Mouse (Mus musculus) forebrain, embryonic 12.5 days (tissue): ENCODE measurements around the gene Dtx2. TPM values are rescaled to one million over a fixed set of nuclear protein-coding genes. Genes with fewer than 3 reads are reported as not detected.

ENCODE experiments used
- ATAC-seq: fragments of 200-750 bp; cut with Nextera tagmentation; 2 replicates; pipeline ENCODE4 v1.8.0; 2017; ENCODE audit warnings: moderate TSS enrichment; ENCODE audit not compliant: low FRiP score
- H3K27ac ChIP-seq: fragments of 300-500 bp; sonication (generic); 2 replicates; pipeline ENCODE4 v1.5.1; 2016; ENCODE audit warnings: mild to moderate bottlenecking
- H3K27me3 ChIP-seq: fragments of 300-500 bp; sonication (generic); 2 replicates; pipeline ENCODE4 v1.6.1; 2016; ENCODE audit warnings: mild to moderate bottlenecking
- H3K36me3 ChIP-seq: fragments of 300-500 bp; sonication (generic); replicated peaks from 2 replicates; pipeline ENCODE4 v1.6.1; 2016; ENCODE audit warnings: mild to moderate bottlenecking
- H3K4me1 ChIP-seq: fragments of 300-500 bp; sonication (generic); 2 replicates; pipeline ENCODE4 v1.6.1; 2016
- H3K4me2 ChIP-seq: fragments of 300-500 bp; sonication (generic); 2 replicates; pipeline ENCODE4 v1.6.1; 2016; ENCODE audit warnings: mild to moderate bottlenecking, moderate library complexity
- H3K4me3 ChIP-seq: fragments of 300-500 bp; sonication (generic); replicated peaks from 2 replicates; pipeline ENCODE4 v1.5.1; 2016; ENCODE audit warnings: mild to moderate bottlenecking
- H3K9ac ChIP-seq: fragments of 300-500 bp; sonication (generic); 2 replicates; pipeline ENCODE4 v1.6.1; 2016; ENCODE audit warnings: mild to moderate bottlenecking
- H3K9me3 ChIP-seq: fragments of 300-500 bp; sonication (generic); 2 replicates; pipeline ENCODE4 v1.6.1; 2016
- WGBS: fragments of 180-500 bp; shearing (Covaris S2); methylation state at CpG from one replicate; pipeline ENCODE4 v1.1.7; 2016; 5-methylcytosine and 5-hydroxymethylcytosine counted together
- polyA plus RNA-seq: library from polyadenylated mRNA; unstranded; fragments of >200 nt; fragmentation: Nextera tagmentation; extraction: Ambion mirVana; gene quantifications from 2 replicates; pipeline ENCODE4 v1.2.1, GENCODE M21; 2016

Gene Dtx2
- polyA plus RNA-seq, 1 experiment from 2014 or later, result 29.7 TPM

DNA sequence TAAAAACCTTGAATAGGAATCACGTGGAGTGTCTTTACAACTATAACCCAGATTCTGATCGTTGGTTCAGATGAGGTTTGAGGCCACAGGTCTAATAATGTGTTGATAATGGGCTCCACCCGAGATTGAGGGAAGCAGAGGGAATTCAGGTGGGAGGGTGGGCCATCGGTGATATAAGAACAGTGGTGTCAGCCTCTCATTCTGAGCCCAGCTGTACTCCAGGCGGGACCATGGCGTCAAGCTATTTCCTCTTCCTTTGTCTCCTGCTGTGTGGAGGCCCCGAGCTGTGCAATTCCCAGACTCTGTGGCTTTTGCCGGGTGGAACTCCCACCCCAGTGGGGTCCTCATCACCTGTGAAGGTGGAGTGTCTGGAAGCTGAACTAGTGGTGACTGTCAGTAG is 14.7 kb upstream of the Dtx2 start, which contains the start of gene Zp3:
Gene Zp3, plus strand, starts transcription at position 196 of the 400 bp plus-strand sequence.
- 86% methylated on average over 8 of the region's 8 CpGs for WGBS
- Histone ChIP-seq H3K4me1 (no peaks in the 10 kb centered on the region), H3K9ac (no peak within 1 kb of the TSS), H3K27ac (no peak within 1 kb of the TSS), H3K4me2 (no peak within 1 kb of the TSS), H3K27me3 (no peaks in the 10 kb centered on the region), H3K4me3 (no peak within 1 kb of the TSS), H3K9me3 (no peaks in the 10 kb centered on the region), H3K36me3 (no peaks in the 10 kb centered on the region)
- ATAC-seq, result no peak

DNA sequence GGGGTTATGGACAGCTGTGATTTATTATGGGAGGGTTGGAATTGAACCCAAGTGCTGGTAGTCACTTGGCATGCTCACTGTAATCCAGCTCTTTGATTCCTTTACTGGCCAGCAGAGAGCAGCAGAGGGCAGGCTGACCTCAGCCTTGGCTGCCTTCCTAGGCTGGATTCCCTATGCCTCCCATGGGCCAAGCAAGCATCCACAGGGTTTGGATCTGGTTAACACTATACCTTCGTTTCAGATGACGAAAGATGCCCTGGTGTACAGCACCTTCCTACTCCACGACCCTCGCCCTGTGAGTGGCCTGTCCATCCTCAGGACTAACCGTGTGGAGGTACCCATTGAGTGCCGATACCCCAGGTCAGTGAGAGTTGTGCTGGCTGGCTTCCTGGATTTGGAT is 12.2 kb upstream of the Dtx2 start:
- Histone ChIP-seq H3K9me3 (no peaks in the 10 kb centered on the region), H3K4me1 (no peaks in the 10 kb centered on the region), H3K36me3 (no peaks in the 10 kb centered on the region), H3K4me3 (no peak overlapping the region), H3K27me3 (no peaks in the 10 kb centered on the region), H3K27ac (no peak overlapping the region), H3K4me2 (no peak overlapping the region), H3K9ac (no peak overlapping the region)
- no peak; the same call in 1 of the 2 replicates for ATAC-seq
- WGBS, result 41% methylated on average over 6 of the region's 6 CpGs

DNA sequence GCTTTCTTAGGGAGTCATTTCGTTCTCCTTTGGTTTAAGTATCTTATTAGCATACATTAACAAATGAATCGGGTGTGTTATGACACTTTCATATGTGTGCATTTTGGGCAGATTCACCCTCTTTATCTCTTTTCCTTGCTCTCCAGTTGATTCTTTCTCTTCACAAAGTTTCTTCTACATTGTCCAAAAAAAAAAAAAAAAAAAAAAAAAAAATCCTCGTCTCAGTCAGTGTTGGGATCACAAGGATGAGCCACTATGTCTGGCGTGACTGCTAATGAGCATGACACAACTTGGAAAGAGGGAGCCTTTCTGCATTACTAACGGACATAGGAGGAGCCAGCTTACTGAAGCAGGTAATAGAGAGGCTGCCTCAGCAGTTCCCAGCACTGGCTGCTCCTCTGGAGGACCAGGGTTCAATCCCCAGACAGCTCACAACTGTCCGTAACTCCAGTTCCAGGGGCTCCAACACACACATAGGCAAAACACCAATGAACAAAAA is 10.0 kb upstream of the Dtx2 start:
- Histone ChIP-seq H3K9me3 (no peaks in the 10 kb centered on the region), H3K27me3 (no peaks in the 10 kb centered on the region), H3K27ac (no peak overlapping the region), H3K9ac (no peak overlapping the region), H3K4me2 (no peak overlapping the region), H3K36me3 (no peaks in the 10 kb centered on the region), H3K4me3 (no peak overlapping the region), H3K4me1 (no peaks in the 10 kb centered on the region)
- no peak for ATAC-seq
- 64% methylated on average over 6 of the region's 6 CpGs for WGBS

DNA sequence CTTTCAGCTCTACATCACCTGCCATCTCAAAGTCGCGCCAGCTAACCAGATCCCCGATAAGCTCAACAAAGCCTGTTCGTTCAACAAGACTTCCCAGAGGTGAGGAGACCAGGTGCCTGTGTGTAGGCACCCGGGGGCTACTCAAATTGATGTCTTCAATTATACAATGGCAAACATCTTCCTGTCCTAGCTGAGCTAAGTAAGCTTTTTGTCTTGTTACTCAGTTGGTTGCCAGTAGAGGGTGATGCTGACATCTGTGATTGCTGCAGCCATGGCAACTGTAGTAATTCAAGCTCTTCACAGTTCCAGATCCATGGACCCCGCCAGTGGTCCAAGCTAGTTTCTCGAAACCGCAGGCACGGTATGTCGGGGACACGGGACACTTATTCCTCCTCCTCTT is 7.4 kb upstream of the Dtx2 start:
- no peaks in the 10 kb centered on the region for H3K4me1 ChIP-seq
- 66% methylated on average over 11 of the region's 11 CpGs for WGBS
- no peak overlapping the region for H3K4me3 ChIP-seq
- no peaks in the 10 kb centered on the region for H3K9me3 ChIP-seq
- H3K4me2 ChIP-seq, result no peak overlapping the region
- no peaks in the 10 kb centered on the region for H3K36me3 ChIP-seq
- H3K27me3 ChIP-seq, result no peaks in the 10 kb centered on the region
- H3K27ac ChIP-seq, result no peak overlapping the region
- H3K9ac ChIP-seq, result no peak overlapping the region
- no peak for ATAC-seq

DNA sequence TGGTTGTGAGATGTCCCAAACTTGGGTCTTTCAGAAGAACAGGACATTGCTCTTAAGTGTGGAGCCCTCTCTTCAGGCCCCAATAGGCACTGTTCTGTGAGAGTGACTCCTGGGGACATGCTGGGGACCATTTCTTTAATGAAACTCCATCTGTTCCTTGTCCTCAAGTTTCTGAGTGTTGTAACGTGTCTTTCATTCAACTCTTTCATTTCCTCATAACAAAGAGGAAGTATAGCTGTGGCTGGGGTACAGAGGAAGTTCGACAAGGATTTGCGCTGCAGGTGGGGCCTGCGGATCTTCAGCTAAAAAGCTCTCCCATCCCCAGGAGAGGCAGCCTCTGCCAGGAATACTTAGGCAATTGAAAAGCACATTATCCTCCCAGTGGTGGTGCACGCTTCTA is 4.0 kb upstream of the Dtx2 start:
- H3K9me3 ChIP-seq, result no peaks in the 10 kb centered on the region
- 74% methylated on average over 5 of the region's 5 CpGs for WGBS
- H3K9ac ChIP-seq, result no peak overlapping the region
- H3K4me3 ChIP-seq, result no peak overlapping the region
- no peaks in the 10 kb centered on the region for H3K27me3 ChIP-seq
- no peak for ATAC-seq
- H3K36me3 ChIP-seq, result no peaks in the 10 kb centered on the region
- no peak overlapping the region for H3K27ac ChIP-seq
- H3K4me2 ChIP-seq, result no peak overlapping the region
- peaks cover 4% of the 10 kb centered on the region for H3K4me1 ChIP-seq

DNA sequence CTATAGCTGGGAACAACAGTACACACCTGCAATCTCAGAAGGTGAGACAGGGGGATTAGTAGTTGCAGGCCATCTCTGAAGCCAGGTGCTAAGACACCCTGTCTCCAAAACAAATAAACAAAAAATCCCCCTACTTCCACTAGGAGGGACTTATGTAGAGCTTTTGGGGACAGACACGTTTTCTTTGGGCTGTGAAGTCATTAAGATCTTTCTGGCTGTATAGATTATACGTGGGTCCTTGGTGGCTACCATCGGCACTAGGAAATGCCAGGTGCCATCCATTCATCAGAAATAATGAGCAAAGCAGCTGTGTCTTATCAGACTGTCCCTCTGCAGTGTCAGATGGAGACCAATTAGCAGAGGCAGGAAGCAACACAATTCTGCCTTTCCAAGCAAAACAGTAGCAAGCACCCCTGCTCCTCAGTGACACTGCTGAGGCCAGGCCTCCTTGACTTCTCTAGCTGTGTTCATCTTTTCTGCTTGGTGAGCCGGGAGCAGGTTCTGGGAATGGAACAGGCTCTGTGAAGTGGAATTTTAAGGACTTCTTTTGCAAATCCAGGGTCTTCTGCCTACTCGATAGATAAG is 1.1 kb upstream of the Dtx2 start:
- H3K4me3 ChIP-seq, result no peak overlapping the region
- peaks cover 21% of the 10 kb centered on the region for H3K36me3 ChIP-seq
- H3K27ac ChIP-seq, result no peak overlapping the region
- no peak overlapping the region for H3K9ac ChIP-seq
- no peak for ATAC-seq
- no peak overlapping the region for H3K4me2 ChIP-seq
- H3K9me3 ChIP-seq, result no peaks in the 10 kb centered on the region
- H3K27me3 ChIP-seq, result no peaks in the 10 kb centered on the region
- 63% methylated on average over 5 of the region's 5 CpGs for WGBS
- peaks cover 11% of the 10 kb centered on the region for H3K4me1 ChIP-seq

DNA sequence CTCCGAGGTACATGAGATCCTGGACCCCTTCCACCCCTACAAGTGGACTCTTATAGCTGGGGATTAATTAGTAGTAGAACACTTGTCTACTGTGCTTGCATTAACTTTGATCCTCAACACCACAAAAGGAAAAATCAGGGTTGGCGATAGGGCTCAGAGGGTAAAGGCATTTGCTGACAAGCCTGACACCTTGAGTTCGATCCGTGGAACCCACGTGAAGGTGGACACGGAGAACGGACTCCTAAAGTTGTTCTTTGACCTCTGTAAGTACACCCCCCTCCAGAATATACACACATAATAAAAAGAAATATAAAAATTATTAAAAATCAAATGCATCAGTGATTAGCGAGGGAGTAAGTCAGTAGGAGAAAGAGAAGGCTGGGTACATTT is 270 bp upstream of the Dtx2 start:
- Histone ChIP-seq H3K4me3 (peak overlapping the region; percentile 71; the same call in 1 of the 2 replicates), H3K27me3 (no peaks in the 10 kb centered on the region), H3K9me3 (0 out of 2 replicates have a peak, but pooled peaks cover 3% of the 10 kb centered on the region), H3K4me1 (peaks cover 11% of the 10 kb centered on the region), H3K27ac (no peak overlapping the region), H3K36me3 (peaks cover 30% of the 10 kb centered on the region), H3K9ac (no peak overlapping the region), H3K4me2 (no peak overlapping the region)
- ATAC-seq, result peak; percentile 21; the same call in 1 of the 2 replicates
- 59% methylated on average over 8 of the region's 8 CpGs for WGBS

DNA sequence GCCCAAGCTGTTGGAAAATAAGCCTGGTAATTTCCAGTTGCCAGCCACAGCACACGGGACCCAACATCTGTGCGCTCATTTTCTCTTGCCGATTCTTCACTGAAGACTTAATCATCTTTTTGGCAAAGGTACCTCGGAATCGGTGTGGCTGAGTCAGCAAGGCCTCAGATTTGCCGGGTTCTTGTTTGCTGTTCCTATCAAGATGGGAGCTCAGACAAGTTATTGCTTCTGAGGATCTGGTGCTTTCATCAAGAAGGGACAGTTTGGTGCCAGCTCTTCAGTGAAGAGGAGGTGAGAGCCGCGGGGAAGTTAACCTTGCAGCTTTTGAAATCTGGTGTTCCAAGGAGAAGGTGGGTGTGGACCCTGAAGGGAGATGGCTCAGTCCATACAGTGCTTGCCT is 1.6 kb downstream of the Dtx2 start:
- ATAC-seq, result no peak
- H3K36me3 ChIP-seq, result peaks cover 39% of the 10 kb centered on the region
- H3K4me3 ChIP-seq, result no peak overlapping the region
- H3K27me3 ChIP-seq, result no peaks in the 10 kb centered on the region
- no peak overlapping the region for H3K27ac ChIP-seq
- peaks cover 11% of the 10 kb centered on the region for H3K4me1 ChIP-seq
- H3K4me2 ChIP-seq, result 0 out of 2 replicates have a peak overlapping the region, but pooled peaks have one; percentile 87
- 0 out of 2 replicates have a peak, but pooled peaks cover 3% of the 10 kb centered on the region for H3K9me3 ChIP-seq
- peak overlapping the region; percentile 85; the same call in 1 of the 2 replicates for H3K9ac ChIP-seq
- WGBS, result 95% methylated on average over 8 of the region's 8 CpGs

DNA sequence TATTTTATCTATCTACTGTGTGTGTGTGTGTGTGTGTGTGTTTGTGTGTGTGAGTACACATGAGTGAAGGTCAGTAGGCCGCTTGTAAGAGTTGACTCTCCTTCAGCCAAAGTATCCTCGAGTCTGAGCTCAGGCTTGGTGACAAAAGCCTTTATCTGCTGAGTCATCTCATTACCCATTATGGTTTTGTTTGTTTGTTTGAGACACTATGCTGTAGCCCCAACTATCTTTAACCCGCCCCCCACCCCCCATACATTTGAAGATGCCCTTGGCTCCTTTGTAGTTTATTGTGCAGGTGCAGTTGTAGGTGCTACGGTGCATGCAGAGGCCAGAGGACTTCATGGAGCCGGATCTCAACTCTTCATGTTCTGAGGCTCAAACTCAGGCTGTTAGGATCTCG is 6.6 kb downstream of the Dtx2 start:
- H3K4me1 ChIP-seq, result peaks cover 11% of the 10 kb centered on the region
- H3K9ac ChIP-seq, result no peak overlapping the region
- WGBS, result 90% methylated on average over 6 of the region's 6 CpGs
- 0 out of 2 replicates have a peak, but pooled peaks cover 3% of the 10 kb centered on the region for H3K9me3 ChIP-seq
- H3K27me3 ChIP-seq, result no peaks in the 10 kb centered on the region
- no peak overlapping the region for H3K4me3 ChIP-seq
- H3K36me3 ChIP-seq, result peaks cover 52% of the 10 kb centered on the region
- no peak overlapping the region for H3K27ac ChIP-seq
- H3K4me2 ChIP-seq, result no peak overlapping the region
- ATAC-seq, result no peak

DNA sequence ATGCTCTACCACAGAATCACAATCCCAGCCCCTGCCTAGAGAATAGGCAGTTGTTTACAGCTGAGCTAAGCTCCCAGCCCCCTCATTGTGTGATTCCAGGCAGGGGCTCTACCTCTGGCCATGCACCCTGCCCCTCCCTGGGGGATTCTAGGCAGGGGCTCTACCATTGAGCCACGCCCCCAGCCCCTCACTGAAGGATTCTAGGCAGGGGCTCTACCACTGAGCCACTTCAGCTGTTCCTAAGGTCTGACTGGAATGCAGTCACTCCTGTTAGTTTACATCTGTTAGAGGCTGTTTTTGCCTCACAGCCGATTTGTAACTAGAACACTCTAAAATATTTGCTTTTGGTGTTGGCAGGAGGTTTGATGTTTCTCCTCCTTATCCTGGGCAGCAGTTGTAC is 7.7 kb downstream of the Dtx2 start:
- Histone ChIP-seq H3K4me2 (no peak overlapping the region), H3K4me1 (peaks cover 10% of the 10 kb centered on the region), H3K27ac (peak overlapping the region; percentile 31; the same call in 1 of the 2 replicates), H3K27me3 (no peaks in the 10 kb centered on the region), H3K9ac (no peak overlapping the region), H3K9me3 (0 out of 2 replicates have a peak, but pooled peaks cover 3% of the 10 kb centered on the region), H3K4me3 (no peak overlapping the region), H3K36me3 (peaks cover 42% of the 10 kb centered on the region)
- ATAC-seq, result no peak
- WGBS, result 83% methylated on average over 2 of the region's 2 CpGs

DNA sequence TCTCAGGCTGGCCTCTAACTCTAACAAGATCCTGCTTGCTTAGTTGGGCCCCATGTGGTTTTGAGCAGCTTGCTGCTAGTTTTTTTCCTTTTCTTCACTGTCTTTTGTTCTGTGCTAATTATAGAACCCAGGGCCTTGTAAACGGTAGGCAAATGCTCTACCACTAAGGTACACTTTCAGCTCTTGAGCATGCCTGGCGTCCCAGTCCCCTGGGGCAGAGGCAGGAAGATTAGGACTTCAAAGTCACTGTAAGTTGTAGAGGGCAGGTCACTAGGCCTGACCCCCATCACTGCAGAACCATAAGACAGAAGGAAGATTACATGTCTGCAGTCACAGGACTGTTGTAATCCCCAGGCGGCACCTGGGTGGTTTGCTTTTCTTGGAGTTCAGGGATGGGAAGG is 8.2 kb downstream of the Dtx2 start:
- H3K9me3 ChIP-seq, result 0 out of 2 replicates have a peak, but pooled peaks cover 3% of the 10 kb centered on the region
- H3K4me2 ChIP-seq, result no peak overlapping the region
- H3K36me3 ChIP-seq, result peaks cover 38% of the 10 kb centered on the region
- H3K4me1 ChIP-seq, result peaks cover 10% of the 10 kb centered on the region
- H3K27me3 ChIP-seq, result no peaks in the 10 kb centered on the region
- H3K4me3 ChIP-seq, result no peak overlapping the region
- WGBS, result 37% methylated on average over 3 of the region's 3 CpGs
- ATAC-seq, result no peak
- peak overlapping the region; percentile 31; the same call in 1 of the 2 replicates for H3K27ac ChIP-seq
- no peak overlapping the region for H3K9ac ChIP-seq

DNA sequence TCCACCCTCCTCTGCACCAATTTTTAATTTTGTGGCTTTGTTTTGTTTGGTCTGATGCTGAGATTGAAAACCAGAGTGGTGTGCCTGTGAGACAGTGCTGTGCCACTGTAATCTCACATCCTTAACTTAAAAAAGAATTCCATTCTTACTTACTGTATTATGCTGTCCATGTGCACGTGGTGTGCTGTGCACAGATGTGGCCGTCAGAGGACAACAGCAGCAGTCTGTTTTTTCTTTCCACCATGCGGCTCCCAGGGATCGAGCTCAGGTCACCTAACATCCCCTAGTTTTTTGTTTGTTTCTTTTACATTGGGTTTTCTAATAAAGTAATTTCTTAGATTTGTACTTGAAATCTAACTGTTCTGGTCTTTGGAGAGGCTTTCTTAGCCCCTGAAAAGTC is 9.9 kb downstream of the Dtx2 start:
- 86% methylated on average over 4 of the region's 4 CpGs for WGBS
- Histone ChIP-seq H3K9ac (no peak overlapping the region), H3K27ac (no peak overlapping the region), H3K36me3 (peaks cover 20% of the 10 kb centered on the region), H3K4me2 (no peak overlapping the region), H3K4me3 (no peak overlapping the region), H3K9me3 (no peaks in the 10 kb centered on the region), H3K4me1 (peaks cover 10% of the 10 kb centered on the region), H3K27me3 (no peaks in the 10 kb centered on the region)
- ATAC-seq, result no peak

DNA sequence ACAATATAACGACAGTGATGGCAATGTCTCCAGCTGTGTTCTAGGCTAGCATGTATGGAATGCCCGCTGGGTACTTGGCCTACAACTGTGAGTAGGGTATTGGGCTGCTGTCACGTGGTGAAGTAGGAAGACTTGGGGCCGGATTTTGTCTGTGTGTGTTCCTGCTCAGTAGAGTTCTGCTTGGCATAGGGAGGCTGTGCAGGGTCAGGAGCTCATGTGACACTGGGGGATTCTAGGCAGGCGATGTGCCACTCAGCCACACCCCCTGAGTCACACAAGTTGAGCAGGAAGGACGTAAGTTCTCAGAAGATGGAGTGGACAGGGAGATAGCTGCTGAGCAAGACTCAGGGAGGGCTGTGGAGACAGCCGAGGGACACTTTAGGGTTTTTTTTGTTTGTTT is 13.1 kb downstream of the Dtx2 start:
- H3K9me3 ChIP-seq, result no peaks in the 10 kb centered on the region
- H3K4me3 ChIP-seq, result no peak overlapping the region
- peaks cover 4% of the 10 kb centered on the region for H3K4me1 ChIP-seq
- WGBS, result 90% methylated on average over 7 of the region's 7 CpGs
- H3K27ac ChIP-seq, result no peak overlapping the region; the same call in 1 of the 2 replicates
- no peak overlapping the region for H3K9ac ChIP-seq
- peaks cover 29% of the 10 kb centered on the region for H3K36me3 ChIP-seq
- no peak overlapping the region for H3K4me2 ChIP-seq
- no peaks in the 10 kb centered on the region for H3K27me3 ChIP-seq
- no peak for ATAC-seq
